11 mouse cellular contexts compared by ENCODE assay signal in genomic region chr6:22496471-22496870, GRCm38 (mm10).
DNase-seq lines count a peak whose midpoint lies in the region; ATAC-seq and TF ChIP-seq lines count a peak whose summit lies in the region.
"Had no signal": no experiment of that assay in that cellular context is flagged by ENCODE, and none has a peak within 500 bp of the region (broad histone marks: within the 10 kb centered on the region; RNA-seq: fewer than 3 reads in every experiment).

No protein-coding gene starts in this region.

- no peak overlapping the region for H3K9ac ChIP-seq in kidney, embryonic 16.5 days (replicated peaks; ENCODE audit: low read length)
- H3K9ac ChIP-seq: embryonic facial prominence, embryonic 15.5 days had no signal

- no peak overlapping the region for H3K4me2 ChIP-seq in kidney, embryonic 16.5 days (replicated peaks; ENCODE audit: low read depth, low read length)
- H3K4me2 ChIP-seq: embryonic facial prominence, embryonic 15.5 days had no signal

- 94% methylated on average over 1 of the region's 1 CpGs for WGBS in kidney, embryonic 16.5 days
- 77% methylated on average over 1 of the region's 1 CpGs for WGBS in bone marrow, adult 2 months

- no peaks in the 10 kb centered on the region for H3K4me1 ChIP-seq in kidney, embryonic 16.5 days (ENCODE audit: insufficient read depth, low read length)
- no peaks in the 10 kb centered on the region for H3K4me1 ChIP-seq in bone marrow, adult 2 months (ENCODE audit: control insufficient read depth, insufficient read depth, low read length)
- H3K4me1 ChIP-seq: embryonic facial prominence, embryonic 15.5 days had no signal

- no peaks in the 10 kb centered on the region for H3K36me3 ChIP-seq in kidney, embryonic 16.5 days (ENCODE audit: insufficient read depth, low read length)
- H3K36me3 ChIP-seq: embryonic facial prominence, embryonic 15.5 days had no signal

- peak; percentile 12 for DNase-seq in kidney, postnatal 10 days
- DNase-seq in urinary bladder, postnatal 14 days (ENCODE audit: low spot score): peak; percentile 8
- DNase-seq in urinary bladder, postnatal 10 days (ENCODE audit: low spot score): no peak
- no peak for DNase-seq in layer of hippocampus, postnatal 14 days (ENCODE audit: low spot score in 2 of 2)
- DNase-seq: cerebellum, postnatal 36 days; spleen, adult 18-20 months had no signal

- H3K4me3 ChIP-seq in kidney, embryonic 16.5 days (ENCODE audit: low read length): no peak overlapping the region
- no peak overlapping the region for H3K4me3 ChIP-seq in bone marrow, adult 2 months (replicated peaks; ENCODE audit: control insufficient read depth, low read depth, low read length)
- H3K4me3 ChIP-seq: embryonic facial prominence, embryonic 15.5 days had no signal

- no peak overlapping the region for H3K27ac ChIP-seq in kidney, embryonic 16.5 days (ENCODE audit: low read length)
- no peak overlapping the region for H3K27ac ChIP-seq in bone marrow, adult 2 months (ENCODE audit: control insufficient read depth, insufficient read depth, low read depth, low read length, poor library complexity)
- H3K27ac ChIP-seq: embryonic facial prominence, embryonic 15.5 days had no signal

- H3K9me3 ChIP-seq in kidney, embryonic 16.5 days (ENCODE audit: low read length): no peaks in the 10 kb centered on the region
- H3K9me3 ChIP-seq: embryonic facial prominence, embryonic 15.5 days had no signal

- TF ChIP-seq POLR2A in bone marrow, adult 2 months (IDR thresholded peaks at IDR 0.05; ENCODE audit: borderline replicate concordance, control insufficient read depth, low read depth, low read length): no peak

- 0 out of 2 replicates have a peak, but pooled peaks have one; percentile 5 for TF ChIP-seq CTCF in bone marrow, adult 2 months (IDR thresholded peaks at IDR 0.05; ENCODE audit: control insufficient read depth, insufficient read depth, low read length)

- ATAC-seq in kidney, embryonic 16.5 days (ENCODE audit: low FRiP score, low TSS enrichment): no peak
- ATAC-seq in inflammation-experienced regulatory T-cells, adult 6 months: no peak
- ATAC-seq: forebrain, embryonic 16.5 days had no signal

- no peaks in the 10 kb centered on the region for H3K27me3 ChIP-seq in kidney, embryonic 16.5 days (ENCODE audit: insufficient read depth, low read length)
- H3K27me3 ChIP-seq: embryonic facial prominence, embryonic 15.5 days had no signal

Comparison
In these comparisons a context has a peak if more than half of its experiments do, and no peak if none do; other contexts are left out.
1. DNase-seq: peak in kidney, postnatal 10 days (single experiment) and urinary bladder, postnatal 14 days (single experiment); none in urinary bladder, postnatal 10 days (single experiment) and layer of hippocampus, postnatal 14 days (0 of 2).